Mouse (Mus musculus) spleen, adult 12 weeks (tissue): ENCODE data around the gene Icam2.
"Not testable (repeated sequence)": the region's sequence is repeated elsewhere in the genome, so short reads cannot be mapped to it uniquely, and the experiment has no call there.

Source experiments
- DNase-seq: peaks from one replicate; pipeline ENCODE4 v3.0.0; 2022; ENCODE audit warnings: low spot score

Icam2 gene

GRCm38 (mm10) chr11:106344910-106345309 is 43.0 kb downstream of the Icam2 start:
- no peak for DNase-seq

DNA sequence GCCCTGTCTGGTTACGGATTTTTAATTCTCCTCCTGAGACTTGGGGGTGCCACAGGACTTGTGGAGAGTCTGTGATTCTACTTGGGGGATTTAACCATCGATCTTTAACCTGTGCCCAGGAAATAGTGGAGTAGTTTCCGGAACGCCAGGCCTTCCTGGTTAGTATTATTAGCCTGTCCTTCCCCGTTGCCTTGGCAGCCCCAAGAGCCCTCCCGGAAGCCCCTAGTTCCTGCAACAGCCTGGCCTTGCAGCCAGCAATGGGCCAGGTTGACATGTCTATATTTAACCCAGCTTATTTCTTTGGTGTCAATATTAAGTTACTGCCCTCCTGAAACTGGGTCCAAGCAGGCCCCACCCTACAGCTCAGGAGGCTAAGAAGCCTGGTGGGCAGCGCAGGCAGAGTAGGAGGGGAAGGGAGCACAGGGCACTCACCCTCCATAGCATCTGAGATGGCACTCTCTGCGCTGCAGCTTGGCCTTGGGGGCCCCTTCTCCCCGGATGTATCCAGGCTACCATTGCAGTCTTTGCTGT is 46.8 kb downstream of the Icam2 start:
- no peak for DNase-seq

GRCm38 (mm10) chr11:106339323-106339722 is 48.6 kb downstream of the Icam2 start:
- not testable (repeated sequence) for DNase-seq

- DNase-seq = no peak
Measured at GRCm38 (mm10) chr11:106338870-106339269, 49.0 kb downstream of the Icam2 start.

DNA sequence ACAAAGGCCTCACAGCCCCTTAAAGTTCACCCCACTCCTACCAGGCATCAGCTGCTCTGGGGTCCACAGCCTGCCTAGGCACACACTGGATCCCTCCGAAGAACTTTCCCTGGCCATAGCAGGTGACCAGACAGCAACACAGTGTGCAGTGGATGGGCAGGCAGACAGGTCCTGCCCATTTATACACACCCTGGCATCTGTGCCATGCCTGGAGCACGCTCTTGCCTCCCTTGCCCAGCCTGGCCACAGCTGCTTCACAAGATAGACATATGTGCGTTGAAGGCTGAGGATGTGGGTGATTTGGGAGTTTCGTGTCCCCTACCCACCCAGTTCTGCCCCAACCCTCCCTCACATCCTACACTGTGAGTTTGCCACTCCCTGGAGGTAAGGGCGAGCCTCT is 49.8 kb downstream of the Icam2 start:
- no peak for DNase-seq

GRCm38 (mm10) chr11:106334066-106334465 is 53.8 kb downstream of the Icam2 start:
- DNase-seq = no peak

DNA sequence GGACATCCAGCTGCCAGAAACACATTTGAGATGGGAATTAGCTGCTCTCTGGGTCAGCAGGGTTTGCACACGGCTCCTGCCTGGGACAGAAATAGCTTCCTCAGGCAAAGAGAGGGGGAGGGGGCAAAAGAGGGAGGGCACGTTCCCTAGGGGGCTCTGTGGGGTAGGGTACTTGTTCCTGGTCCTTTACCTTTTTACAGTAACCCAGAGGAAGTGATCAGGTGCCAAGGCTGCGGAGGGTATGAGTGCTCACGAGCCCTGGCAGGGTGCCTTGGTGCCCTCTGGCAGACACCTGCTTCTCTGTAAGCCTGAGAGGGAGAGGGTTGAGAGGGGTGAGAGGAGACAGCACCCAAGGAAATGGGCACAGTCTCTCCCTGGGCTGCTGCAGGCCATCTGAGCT is 55.4 kb downstream of the Icam2 start:
- DNase-seq = no peak

DNA sequence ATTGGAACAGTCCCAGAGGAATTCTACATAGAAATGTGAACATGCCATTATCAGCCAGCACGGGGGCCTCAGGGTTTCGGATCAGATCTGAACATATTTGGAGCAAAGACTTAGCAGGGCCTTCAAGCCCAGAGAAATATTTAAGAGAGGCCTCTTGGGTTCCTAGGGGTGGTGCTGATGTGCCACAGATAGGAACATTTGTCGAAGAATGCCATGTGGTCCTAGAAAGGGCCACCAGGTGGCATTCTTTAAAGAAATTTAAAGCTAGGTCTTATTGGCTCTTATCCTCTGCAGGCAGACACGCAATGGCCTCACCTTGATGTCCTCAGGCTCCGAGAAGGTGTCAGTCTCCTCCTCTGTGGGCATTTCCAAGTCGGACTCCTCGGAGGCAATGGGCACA is 58.2 kb downstream of the Icam2 start:
- peak; percentile 46 for DNase-seq

GRCm38 (mm10) chr11:106329128-106329527 is 58.7 kb downstream of the Icam2 start:
- no peak for DNase-seq

DNA sequence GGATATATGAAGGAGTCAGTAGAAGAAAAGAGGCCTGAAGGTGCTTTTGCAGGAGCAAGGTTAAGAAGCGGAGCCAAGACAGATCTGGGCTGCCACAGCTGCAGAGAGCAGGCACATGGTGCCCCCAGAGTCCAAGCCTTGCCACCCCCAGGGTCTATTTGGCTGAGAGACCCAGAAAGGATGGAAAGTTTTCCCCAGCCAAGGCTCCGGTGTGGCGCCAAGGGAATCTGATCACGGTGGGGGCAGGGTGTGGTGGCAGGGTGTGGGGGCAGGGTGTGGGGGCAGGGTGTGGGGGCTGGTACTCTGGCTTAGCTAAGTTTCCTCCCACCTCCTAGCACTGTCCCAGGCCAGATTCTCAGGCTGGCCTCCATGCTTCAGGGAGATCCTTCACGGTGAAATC is 59.4 kb downstream of the Icam2 start:
- DNase-seq = no peak
